Mouse (Mus musculus): ENCODE results near the gene Prr14l.
"Not testable (repeated sequence)": the region's sequence is repeated elsewhere in the genome, so short reads cannot be mapped to it uniquely, and the experiment has no call there.

Gene Prr14l

DNA sequence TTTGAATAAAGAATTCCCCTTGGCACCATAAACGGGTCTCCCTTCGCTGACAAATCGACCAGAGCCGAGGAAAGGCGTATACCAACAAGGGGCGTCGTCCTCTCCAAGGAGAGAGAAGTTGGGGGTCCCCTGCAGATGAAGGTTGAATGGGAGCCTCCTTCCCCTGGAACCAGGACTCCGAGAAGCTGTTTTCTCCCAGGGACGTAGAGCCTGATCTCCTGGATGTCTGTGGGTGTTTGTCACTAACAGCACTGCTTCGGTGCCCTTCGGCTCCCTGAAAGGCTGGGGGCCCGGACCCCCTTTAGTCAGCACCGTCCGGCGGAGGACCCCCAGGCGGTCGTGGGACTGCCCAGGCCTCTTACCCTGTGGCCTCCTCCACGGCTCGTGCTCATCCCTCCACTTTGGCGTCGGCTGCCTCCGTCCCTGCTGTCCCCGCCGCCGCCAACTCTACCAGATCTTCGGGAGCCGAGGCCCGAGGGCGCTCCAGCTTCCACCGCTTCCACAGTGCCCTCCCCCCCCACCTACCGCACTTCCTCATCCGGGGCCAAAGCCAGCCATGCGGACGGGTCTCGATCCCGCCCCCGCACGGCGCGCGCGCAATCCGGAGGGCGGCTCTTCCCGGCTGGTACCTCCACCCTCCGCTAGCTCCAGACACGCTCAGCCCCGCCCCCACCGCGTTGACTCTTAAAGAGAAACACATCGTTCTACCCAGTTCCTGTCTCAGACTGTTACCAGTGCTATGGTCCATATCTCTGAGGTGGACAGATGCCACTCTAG is at the start of gene Prr14l:
Gene Prr14l, minus strand, starts transcription at position 526 of the 777 bp plus-strand sequence.
- peak; percentile 97 for DNase-seq

DNA sequence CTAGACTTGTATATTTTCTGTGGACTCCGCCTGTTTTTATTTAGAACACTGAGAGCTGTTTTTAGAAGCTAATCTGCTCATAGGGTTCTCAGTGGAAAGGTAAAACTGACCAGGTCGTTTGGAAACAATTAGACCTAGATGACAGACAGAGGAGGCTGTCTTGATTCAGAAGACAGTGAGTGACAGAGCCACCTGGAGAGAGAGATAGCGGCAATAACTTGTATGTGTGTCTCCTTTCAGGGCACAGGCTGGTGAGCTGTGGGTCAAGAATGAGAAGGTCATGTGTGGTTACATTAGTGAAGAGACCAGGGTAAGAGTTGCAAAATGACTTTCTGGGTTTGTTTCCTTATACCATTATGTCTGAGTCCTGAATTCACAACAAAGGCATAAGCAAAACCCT is 32.7 kb upstream of the Prr14l start:
- no peak for DNase-seq

DNA sequence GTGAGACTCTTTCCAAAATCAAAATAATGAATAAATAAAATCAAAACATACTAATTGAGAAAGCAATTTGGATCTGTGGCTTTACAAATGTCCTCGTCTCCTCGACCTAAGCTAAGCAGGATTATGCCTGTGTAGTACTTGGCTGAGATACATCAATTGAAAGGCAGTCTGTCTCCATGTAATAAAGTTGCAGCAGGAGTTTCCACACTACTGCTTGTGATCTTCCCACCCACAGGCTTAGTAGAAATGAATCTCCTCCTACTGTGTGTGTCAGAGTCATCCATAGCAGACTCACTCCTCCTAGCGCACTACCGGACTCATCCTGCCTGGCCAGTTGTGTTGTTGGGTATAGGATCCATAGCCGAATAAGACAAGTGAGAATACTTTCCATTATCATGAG is 18.3 kb upstream of the Prr14l start:
- no peak for DNase-seq

DNA sequence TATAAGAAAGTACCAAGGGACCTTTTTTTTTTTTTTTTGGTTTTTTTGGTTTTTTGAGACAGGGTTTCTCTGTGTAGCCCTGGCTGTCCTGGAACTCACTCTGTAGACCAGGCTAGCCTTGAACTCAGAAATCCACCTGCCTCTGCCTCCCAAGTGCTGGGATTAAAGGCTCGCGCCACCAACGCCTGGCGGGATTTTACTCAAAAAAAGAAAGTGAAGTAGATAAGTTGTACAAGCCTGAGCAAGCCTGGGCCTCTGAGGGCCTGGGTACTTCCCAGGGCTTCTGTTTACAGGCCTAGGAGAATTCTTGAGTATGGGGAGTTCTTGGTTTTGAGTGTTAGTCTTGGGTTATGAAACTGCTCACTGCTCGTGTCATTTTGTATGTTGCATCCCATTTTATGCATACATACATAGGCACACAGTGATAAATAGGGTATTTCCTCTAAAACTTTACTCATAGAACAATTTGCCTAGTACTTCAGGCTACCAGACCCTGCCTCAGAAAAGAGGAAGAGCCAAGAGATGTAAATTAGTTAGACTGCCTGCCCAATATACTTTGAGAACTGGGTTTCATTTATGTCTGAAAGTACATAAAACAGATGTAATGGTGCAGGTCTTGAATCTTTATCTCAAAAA is 15.5 kb upstream of the Prr14l start:
- DNase-seq, result no peak

DNA sequence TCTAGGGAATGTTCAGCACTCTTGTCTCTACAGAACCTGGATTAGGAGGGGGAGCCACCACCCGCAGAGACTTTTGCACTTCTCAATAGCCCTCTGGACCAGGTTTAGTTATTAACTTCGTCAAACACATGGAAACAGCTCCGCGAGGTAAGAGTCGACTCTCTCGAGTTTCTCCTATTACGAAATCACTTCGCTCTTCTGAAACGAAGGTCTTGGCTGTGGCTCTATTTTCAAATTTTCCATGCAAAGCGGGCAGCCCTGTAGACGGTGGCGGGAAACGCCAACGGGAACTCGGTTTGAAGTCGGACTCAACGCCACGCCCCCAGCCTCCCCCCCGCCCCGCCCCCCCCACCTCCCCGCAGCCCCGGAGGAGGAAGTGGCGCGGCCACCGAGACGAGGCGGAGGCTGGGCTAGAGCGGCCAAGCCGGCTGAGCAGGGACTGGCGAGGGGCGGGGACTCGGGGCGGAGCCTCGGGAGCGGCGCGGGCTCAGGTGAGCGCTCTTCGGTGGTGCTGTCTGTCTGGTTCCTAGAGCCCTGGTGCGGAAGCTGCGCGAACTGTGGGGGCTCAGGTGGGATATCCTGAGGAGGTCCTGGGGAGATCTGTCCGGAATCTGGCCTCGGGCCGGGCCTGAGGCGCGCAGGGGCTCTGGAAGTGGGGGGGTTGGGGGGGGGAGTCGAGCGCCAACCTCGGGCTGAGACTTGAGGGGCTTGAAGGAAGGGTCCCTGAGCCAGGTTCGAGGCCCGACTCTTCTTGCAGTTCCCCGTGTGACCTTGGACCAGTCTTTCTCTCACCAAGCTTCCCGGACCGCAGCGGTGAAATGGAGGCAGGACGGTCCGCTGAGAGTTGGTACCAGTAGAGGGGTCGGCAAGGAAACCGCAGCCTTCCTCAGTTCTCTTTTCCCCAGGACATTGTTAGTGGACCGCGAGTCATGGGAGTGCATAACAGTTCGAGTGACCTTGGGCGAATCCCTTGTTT is 9.5 kb upstream of the Prr14l start, which contains the start of gene Depdc5:
Gene Depdc5, plus strand, starts transcription at position 449 of the 976 bp plus-strand sequence.
- peak; percentile 93 for DNase-seq

DNA sequence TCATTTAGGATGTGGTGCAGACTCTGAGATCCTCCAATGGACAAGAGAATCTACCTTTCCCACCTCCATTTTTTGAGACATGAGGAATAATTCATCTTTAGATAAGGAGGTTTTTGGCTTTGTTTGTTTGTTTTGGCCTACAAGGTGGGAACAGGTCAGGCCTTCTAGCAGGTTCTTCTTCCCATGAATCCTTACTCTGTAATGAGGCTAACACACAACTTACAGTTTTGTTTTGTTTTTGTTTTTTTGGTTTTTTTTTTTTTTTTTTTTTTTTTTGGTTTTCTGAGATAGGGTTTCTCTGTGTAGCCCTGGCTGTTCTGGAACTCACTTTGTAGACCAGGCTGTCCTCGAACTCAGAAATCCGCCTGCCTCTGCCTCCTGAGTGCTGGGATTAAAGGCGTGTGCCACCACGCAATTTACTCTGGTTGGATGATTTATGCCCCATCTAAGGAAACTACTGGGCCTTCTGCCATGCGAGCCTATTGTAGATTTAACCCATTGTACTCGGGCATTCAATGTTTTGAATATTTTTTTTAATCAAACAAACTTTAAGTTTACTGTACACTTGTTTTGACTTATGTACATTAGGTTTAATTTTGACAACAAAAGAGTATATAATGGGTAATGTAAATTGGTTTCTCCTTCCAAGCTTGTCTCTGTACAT is 8.5 kb upstream of the Prr14l start:
- DNase-seq, result no peak

DNA sequence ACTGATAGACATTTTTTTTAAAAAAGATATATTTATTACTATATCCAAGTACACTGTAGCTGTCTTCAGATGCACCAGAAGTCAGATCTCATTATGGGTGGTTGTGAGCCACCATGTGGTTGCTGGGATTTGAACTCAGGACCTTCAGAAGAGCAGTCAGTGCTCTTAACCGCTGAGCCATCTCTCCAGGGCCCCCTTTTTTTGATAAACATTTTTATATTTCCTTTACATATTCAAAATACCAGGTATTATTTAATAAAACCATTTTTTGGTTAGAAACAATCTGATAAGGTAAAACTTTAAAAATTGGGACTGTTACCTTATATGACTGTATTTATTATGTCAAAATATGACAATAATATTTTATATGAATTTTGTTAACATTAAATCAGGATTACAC is 7.0 kb upstream of the Prr14l start:
- DNase-seq, result no peak

DNA sequence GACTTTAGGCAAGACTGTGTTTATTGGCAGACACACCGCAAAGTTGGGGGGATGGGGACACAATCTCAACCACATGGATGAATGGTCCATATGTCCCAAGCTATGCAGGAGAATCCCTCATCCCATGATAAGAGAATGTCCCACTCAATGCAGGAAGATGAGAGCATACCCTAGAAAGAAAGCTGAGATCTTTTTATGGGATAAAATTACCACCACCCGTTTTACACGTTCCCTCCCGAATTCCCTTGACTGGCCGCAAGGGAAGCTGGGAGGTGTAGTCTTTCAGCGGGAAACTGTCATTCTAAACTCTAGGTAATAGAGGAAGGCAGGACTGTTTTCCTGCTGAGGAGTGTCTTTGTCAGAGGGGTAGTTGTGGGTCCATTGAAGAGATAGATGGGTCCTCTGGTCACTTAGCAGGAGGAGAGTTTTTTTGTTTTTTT is 3.7 kb upstream of the Prr14l start:
- peak; percentile 49 for DNase-seq

DNA sequence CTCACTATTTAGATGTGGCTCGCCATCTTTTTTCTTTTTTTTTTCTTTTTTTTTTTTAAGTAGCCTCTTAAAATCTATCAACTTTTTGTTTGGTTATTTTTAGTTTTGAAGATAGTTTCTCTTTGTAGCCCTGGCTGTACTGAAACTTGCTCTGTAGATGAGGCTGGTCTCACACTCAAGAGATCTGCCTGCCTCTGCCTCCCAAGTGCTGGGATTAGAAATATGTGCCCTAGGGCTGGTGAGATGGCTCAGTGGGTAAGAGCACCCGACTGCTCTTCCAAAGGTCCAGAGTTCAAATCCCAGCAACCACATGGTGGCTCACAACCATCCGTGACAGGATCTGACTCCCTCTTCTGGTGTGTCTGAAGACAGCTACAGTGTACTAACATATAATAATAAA is 1.2 kb upstream of the Prr14l start:
- DNase-seq, result not testable (repeated sequence)

DNA sequence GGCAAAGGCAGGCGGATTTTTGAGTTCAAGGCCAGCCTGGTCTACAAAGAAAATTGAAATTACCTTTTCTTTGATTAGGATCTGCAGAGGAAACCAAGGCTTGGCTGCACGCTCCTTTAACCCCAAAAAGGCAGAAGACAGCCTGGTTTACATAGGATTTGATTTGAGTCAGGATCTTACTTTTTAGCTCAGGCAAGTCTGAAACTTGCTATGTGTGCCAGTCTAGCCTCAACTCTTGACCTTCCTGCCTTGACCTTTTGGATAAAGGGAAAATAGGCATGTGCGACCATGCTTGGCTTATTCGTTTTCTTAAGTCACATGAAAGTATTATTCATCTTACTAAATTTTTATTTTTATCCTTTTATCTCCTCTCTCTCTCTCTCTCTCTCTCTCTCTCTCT is 762 bp upstream of the Prr14l start:
- DNase-seq, result no peak

DNA sequence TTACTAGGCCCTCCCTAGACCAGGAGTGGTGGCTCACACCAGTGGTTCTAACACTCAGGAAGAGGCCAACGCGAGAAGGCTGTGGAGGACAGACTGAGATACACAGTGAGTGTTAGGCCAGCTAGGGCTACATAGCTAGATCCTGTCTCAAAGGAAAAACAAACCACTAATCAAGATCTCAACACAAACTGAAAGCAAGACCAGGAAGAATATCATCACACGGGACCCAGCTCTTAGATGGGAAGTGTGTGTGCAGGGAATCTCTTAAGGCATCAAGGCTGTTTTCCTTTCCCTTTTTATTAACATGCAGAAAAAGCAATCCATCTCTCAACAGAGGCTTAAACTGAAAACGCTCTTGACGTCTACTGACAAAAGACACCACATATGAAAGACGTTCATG is 2.0 kb downstream of the Prr14l start:
- DNase-seq, result no peak

DNA sequence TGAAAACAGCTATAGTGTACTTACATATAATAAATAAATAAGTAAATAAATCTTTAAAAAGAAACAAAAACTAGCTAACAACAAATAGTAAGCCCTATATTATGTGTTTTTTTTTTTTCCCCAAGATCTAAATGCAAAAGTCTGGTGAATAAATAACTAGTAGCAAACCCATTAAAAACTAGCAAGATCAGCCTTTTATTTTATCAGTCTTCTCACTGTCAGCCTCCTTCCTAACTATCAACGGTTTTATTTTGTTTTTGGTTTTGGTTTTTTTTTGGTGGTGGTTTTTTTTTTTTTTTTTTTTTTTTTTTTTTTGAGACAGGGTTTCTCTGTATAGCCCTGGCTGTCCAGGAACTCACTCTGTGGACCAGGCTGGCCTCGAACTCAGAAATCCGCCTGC is 4.5 kb downstream of the Prr14l start:
- DNase-seq, result not testable (repeated sequence)

DNA sequence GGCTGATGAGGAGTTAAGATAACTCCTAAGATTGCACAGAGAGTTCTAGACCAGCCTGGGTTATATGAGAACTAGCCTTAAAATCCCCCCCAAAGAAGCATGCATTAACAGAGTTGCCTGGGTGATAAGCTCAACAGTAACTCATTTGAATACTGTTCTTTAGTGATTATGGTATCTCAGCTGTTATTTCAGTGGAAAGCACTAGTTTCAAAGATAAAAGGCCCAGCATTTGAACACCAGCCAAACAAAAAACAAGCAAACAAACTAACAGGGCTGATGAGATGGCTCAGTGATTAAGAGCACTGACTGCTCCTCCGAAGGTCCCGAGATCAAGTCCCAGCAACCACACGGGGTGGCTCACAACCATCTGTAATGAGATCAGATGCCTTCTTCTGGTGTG is 4.9 kb downstream of the Prr14l start:
- DNase-seq, result no peak

DNA sequence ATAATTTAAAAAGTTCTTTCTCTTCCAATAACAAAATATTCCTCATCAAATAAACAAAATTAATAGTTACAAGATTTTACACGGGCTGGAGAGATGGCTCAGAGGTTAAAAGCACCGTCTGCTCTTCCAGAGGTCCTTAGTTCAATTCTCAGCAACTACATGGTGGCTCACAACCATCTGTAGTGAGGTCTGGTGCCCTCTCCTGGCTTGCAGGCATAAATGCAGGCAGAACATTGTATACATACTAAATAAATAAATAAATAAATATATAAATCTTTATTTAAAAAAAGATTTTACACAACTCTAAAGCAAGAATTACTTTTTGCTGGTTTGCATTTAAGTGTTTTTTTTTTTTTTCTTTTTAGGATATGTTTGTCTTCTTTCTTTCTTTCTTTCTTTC is 14.0 kb downstream of the Prr14l start:
- DNase-seq, result no peak

DNA sequence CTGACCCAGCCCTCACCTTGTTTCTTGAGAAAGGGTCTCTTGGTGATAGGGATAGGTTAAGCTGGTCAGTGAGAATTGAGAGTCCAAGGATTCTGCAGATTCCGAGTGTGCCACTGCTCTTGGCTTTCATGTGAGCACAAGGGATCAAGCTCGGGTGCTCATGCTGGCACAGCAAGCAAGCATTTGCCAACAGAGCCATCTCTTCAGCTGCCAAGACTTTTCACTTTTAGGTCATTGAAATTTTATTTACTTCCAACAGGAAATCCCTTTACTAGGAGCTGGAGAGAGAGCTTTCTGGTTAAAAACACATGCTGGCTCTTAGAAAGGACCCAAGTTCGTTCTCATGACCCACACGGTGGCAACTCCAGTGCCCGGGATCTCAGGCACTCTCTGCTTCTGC is 17.1 kb downstream of the Prr14l start:
- DNase-seq, result no peak

DNA sequence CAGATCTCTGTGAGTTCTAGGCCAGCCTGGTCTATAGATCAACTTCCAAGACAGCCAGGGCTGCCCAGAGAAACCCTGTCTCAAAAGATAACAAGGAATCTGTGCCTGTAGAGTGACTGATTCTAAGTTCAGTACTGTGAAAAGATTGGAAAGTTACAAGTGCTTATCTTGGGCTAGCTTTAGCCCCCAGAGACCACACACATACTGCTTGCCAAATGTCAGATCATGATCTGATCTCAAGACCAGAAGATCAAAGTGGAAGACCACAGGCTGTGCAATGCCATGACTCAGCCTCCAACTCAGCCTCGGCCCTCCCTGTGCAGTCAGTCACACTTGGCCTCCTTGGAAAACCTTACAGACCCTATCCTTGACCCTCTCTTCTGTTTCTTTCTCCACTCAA is 19.6 kb downstream of the Prr14l start:
- DNase-seq, result no peak

DNA sequence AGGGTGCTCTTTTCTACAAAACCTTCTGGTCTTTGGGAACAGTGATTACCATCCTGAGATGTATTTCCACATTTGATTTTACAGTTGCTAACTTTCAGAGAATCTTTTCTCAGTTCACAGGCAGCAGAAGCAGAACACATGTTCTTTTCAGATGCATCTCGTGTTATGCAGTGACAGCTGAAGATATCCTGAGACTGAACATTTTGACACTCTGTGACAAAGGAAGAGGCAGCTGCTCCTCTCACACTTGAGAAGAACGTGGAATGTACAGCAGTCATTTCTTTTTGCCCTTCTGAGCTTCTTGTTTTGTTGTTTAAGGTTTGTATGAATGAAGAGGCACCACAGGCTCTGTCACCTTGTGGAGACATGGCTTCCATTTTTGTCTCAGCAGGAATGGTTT is 24.0 kb downstream of the Prr14l start:
- DNase-seq, result no peak

DNA sequence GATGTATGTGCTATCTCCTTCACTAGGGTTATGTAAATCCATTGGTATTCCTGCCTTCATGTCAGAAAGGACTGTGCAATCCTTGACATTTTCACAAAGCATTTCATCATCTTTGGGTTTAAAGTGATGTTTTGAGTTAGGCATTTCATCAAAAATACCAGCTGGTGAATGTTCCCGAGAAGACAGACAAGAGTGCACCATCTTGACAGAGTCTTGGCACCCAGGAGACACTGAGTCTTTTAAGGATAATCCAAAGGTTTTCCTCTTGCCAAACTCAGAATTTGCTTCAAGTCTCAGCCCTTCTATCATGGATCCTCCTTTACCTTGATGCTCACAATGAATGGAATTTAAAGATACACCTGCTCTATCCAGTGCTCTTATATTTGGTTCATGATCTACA is 25.3 kb downstream of the Prr14l start:
- not testable (repeated sequence) for DNase-seq

DNA sequence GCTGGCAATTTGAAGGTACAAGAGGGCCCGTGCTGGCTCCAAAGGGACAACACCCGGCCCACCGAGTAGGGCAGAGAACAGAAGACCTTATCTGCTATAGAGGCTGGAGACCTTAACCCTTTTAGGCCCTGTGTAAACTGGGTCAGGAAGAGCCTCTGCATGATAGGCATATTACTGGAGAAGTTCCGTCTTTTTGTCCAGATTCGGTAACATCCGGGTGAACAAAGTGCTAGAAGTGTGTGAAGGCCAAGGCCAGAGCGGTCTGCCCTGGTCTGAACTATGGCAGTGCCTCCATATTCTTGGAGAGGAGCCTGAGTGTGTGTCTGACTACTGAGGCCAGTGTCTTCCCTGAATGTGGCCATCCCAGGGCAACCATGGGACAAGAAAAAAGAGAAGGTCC is 27.0 kb downstream of the Prr14l start, which contains the start of gene Gm20671:
Gene Gm20671, minus strand, starts transcription at position 101 of the 400 bp plus-strand sequence.
- no peak for DNase-seq

DNA sequence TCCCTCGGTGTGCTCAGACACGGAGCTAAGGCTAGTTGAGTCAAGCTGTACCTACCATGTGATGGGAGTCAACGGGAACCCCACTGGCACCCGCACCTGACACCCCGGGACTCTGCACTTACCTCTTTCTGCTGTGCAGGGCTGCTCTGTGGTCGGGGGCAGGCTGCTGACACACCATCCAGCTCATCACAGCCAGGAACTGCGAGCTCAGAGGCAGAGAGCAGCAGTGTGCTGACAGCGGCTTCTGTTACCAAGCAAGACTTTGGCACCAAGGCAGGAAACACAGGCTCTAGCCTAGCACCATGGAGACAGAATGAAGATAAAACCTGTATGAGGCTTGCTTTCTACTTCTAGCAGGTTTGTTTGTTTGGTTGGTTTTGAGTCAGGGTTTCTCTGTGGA is 33.6 kb downstream of the Prr14l start:
- no peak for DNase-seq

DNA sequence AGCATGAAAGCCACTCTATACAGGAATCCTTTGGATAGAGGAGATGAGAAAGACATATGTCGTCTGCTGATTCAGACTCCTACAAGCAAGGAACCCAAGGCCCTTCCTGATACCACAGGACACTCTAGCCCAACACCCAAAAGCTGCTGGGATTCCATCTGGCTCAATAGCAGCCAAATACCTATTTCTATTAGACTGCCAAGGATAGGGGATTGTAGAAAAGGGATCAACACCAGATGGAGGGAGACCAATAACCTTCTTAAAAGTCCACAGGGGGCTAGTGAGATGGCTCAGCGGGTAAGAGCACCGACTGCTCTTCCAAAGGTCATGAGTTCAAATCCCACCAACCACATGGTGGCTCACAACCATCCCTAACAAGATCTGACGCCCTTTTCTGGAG is 38.7 kb downstream of the Prr14l start:
- no peak for DNase-seq

DNA sequence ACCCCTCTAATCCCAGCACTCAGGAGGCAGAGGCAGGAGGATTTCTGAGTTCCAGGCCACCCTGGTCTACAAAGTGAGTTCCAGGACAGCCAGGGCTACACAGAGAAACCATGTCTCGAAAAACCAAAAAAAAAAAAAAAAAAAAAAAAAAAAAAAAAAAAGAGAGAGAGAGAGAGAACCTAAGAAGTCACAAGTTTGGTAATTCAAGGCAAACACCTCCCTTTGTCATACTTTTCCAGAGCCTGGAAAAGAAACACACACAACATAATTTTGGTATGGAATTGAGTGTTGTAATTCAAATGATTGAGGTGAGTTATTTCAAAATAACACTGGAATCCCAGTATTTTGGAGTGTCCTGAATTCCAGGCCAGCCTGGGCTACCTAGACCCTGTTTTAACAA is 67.6 kb downstream of the Prr14l start:
- DNase-seq, result not testable (repeated sequence)

Data from kidney, adult 11 months (tissue).